Mouse (Mus musculus) lung, postnatal 25 days (tissue): ENCODE data around the gene Miga2.

Experiments used
- DNase-seq: peaks from one replicate; pipeline ENCODE4 v3.0.0; 2022; ENCODE audit warnings: low spot score

The Miga2 gene

DNA sequence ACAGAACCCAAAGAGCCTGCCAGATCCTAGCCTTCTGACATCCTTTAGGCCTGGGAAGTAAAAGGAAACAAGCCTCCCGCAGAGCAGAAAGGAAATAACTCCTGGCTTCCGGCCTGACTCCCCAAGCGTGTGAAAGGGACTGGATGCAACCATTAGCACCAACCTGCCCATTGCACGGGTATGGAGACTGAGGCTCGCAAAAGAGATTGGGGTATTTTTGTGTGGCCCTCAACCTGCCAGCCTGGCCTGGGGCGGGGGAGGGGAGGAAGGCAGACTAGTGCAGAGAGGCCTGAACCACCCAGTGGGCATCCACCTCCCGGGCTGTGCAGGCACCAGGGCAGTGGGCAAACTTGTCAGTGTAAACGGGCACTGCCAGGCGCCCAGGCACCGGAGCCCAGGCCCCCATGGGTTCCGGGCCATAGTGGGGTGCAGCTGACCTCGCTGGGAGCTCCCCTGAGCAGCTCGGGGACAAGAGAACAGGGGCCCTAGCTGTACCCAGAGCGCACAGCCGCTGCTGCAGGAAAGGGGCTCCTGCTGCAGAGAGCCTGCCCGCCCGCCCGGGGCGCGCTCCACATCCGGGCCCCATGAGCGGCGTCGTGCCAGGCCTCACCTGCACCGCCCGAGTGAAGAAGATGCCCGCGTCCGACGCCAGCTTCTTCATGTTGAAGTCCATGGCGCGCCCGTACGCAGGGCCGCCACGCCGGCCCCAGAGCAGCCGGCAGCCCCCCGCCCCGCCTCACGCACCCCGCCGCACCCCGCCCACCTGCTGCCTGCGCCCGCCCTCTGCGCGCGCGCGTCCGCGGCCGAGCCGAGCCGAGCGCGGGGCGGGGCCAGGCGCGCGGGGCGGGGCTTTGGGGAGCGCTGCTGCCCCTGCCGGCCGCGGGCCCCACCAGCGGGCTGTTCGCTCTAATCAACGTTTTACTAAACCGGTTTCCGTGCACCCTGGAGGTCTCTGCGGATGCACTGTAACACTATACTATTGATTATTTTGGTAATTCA is 5.2 kb upstream of the Miga2 start, which contains the start of gene Sh3glb2:
Sh3glb2 (minus strand) TSS at position 805 of the 999 bp plus-strand sequence.
- peak; percentile 75 for DNase-seq

- DNase-seq = no peak
Measured at GRCm38 (mm10) chr2:30360626-30361025, 3.4 kb upstream of the Miga2 start.

- DNase-seq = no peak
Measured at GRCm38 (mm10) chr2:30362865-30363264, 1.2 kb upstream of the Miga2 start.

- DNase-seq = no peak
Measured at GRCm38 (mm10) chr2:30365281-30366069, 1.4 kb downstream of the Miga2 start.

DNA sequence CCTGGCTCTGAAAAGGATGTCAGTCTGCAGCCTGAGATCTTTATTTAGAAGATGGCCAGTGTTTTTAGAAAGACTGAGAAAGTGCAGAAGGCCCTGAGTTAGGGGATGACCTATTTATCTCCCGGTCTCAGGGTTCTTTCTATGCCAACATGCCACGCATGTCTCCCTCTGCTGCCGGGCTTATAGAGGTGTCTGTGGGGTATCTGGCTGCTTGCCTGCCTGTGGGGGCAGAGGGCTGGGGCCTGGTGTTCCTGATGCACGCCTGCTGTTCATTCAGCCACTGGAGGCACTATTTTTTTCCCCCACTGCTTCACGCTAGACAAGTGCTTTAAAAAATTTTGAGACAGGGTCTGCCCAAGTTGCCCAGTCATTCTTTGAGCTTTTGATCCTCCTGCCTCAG is 2.2 kb downstream of the Miga2 start:
- DNase-seq = no peak

- peak; percentile 78 for DNase-seq
Measured at GRCm38 (mm10) chr2:30371544-30371943, 7.5 kb downstream of the Miga2 start.

GRCm38 (mm10) chr2:30372726-30373125 is 8.7 kb downstream of the Miga2 start:
- DNase-seq = no peak

GRCm38 (mm10) chr2:30375893-30376292 is 11.9 kb downstream of the Miga2 start:
- no peak for DNase-seq

DNA sequence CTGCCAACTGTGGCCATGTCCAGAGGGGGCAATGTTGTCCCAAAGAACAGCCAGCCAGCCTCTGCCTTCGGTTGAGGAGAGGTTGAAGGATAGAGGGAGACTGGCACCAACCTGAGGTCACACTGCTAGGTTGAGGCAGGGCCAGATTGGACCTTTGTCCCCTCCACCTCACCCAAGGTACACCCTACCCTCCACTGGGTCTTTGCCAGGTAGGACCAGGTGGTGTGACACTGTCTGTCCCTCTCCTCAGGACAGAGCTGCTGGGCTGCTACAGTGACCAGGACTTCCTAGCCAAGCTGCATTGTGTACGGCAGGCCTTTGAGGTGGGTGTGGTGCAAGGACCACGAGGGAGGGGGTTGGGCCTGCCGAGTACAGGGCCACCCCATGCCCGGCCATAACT is 13.7 kb downstream of the Miga2 start:
- no peak for DNase-seq

DNA sequence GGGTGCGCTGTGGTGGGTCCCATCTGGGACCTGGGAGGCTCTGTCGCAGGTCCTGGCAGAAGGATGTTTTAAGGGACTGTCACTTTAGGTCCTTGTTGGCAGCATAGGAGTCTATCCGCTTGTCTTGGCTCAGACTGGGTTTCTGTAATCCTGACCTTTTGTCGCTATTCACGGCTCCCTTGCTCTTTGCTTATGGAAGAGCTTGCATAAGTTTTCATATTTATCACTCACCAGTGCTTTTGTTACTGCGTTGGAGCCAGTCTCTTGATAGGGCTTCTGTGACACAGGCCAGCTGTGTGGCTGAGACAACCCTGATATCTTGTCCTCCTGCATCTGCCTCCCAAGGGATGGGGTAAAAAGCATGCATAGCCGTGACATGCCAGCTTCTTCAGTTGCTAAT is 15.3 kb downstream of the Miga2 start:
- DNase-seq = no peak

GRCm38 (mm10) chr2:30380564-30381376 is 16.7 kb downstream of the Miga2 start:
- DNase-seq = no peak

GRCm38 (mm10) chr2:30381377-30381725 is 17.3 kb downstream of the Miga2 start:
- no peak for DNase-seq

DNA sequence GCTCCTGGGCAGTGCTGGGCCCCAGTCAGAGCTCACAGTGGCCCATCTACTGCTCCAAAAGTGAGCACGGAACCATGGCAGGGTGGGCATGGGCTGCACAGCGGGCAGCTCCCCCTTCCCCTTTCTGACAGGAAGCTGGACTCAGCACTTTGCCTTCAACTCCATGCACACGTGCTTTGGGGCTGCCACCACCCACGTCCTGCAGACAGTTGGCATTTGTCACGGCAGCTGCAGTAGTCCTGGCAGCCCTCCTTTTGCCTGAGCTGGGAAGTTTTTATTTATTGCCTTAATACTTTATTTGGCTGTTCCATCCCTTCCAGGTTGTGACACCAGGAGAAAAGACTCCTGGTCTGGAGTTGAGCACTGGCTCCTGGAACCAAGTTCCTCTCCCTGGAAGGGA is 20.8 kb downstream of the Miga2 start:
- no peak for DNase-seq

GRCm38 (mm10) chr2:30385591-30385990 is 21.6 kb downstream of the Miga2 start:
- no peak for DNase-seq

GRCm38 (mm10) chr2:30386913-30387312 is 22.9 kb downstream of the Miga2 start:
- DNase-seq = no peak

DNA sequence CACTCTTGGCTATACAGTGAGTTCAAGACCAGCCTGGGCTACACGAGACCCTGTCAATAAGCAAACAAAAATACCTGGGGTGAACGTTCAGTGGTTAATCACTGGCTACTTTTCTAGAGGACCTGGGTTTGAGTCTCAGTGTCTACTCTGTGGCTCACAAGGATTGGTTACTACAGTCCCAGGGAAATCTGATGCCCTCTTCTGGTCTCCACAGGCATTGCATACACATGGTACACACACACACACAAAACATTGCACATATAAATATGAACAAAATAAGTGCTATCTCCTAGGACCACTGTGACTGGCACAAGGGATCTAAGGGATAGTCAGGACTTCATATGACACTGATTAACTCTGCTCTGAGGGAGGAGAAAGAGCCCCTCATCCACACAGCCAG is 25.0 kb downstream of the Miga2 start:
- DNase-seq = no peak

DNA sequence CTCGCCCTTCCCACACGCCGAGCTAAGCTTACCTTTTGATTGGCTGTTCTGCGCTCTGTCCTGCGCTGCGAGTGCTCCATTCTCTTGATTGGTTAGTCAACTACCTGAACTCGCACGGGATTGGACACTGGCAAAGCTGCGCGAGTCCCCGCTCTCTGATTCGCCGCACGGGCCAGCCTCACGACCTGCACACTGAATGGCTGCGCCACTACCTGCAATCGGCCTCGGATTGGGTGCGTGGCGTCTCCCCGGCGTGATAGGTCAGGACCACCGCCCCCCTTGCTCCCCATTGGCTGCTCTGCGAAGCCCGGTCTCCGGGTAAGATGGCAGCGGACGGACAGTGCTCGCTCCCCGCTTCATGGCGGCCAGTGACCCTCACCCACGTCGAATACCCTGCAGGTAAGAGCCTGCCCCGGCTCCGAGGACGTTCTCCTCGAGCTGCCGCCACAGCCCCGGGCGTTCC is 28.1 kb downstream of the Miga2 start, which contains the start of gene Dolpp1:
Dolpp1 (plus strand) TSS at position 141 of the 463 bp plus-strand sequence.
- peak; percentile 98 for DNase-seq

DNA sequence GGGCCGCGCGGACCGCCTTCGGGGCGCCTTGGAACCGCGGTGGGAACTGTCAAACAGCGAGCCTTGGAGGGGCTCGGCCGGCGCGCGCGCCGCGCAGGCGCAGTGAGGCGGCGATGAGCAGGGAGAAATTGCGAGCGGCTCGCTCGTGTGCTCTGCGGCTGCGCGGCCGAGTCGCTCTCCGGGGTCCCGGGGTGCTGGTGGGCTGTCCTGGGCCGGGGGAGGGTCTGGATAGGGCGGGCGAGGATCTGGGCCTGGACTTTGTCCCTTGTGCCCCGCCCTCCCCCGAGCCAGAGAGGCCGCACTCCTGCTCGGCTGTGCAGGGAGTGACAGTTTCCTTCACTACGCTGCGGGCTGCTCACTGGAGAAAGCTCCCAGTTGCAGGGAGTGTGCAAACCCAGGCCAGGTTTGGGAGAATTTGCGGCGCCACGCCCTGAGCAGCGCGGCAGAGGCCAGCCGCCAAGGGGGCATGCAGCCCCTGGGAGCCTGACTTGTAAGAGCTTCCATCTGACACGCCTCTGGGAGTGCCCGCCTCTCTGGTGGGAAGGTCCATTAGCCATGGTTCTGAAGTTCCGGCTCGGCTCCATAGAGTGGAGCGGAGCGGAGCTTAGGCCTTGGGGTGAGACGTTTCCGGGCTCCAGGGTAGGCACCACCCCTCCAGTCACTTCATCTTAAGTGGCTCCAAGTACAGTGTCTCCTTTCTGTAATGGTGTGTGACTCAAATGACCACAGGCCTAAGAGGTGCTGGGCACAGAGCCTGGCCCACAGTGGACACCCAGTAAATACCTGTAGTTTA is 28.7 kb downstream of the Miga2 start:
- DNase-seq = peak; percentile 91

- no peak for DNase-seq
Measured at GRCm38 (mm10) chr2:30393370-30393656, 29.3 kb downstream of the Miga2 start.

- peak; percentile 44 for DNase-seq
Measured at GRCm38 (mm10) chr2:30395757-30396156, 31.7 kb downstream of the Miga2 start.

DNA sequence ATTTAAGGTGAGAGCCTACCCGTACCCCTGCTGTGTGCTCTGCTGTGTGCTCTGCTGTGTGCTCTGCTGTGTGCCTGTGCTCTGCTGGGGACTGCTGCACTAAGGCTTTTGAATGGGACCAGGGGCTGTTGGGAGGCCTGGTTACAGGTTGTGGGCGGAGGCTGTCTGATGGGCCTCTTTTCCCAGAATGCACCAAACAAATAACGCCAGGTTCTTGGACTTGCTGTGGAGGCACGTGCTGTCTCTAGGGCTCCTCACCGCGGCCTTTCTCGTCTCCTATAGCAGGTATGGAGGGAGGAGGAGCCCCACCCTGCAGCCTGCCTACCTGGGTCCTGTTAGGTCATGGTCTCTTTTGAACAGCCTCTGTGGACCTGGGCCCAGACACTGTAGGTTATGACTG is 32.2 kb downstream of the Miga2 start:
- DNase-seq = no peak
